Mouse (Mus musculus) left cerebral cortex, adult 8-10 months (tissue): ENCODE data around the gene Gm49358. TPM values are rescaled to one million over a fixed set of nuclear protein-coding genes. Genes with fewer than 3 reads are reported as not detected.

Experiments
- DNase-seq, 2 experiments: peaks; one replicate each; pipeline ENCODE4 v3.0.0; 2022; ENCODE audit warnings: low spot score in 2 of 2
- total RNA-seq, 4 experiments: library from RNA; stranded (reverse); gene quantifications; 2 replicates each; pipeline ENCODE4 v1.2.4; 2022

Gm49358 gene
- total RNA-seq, 4 experiments from 2014 or later = 13.9 to 25.5 (median 20.2) TPM

GRCm38 (mm10) chr10:86810612-86811011 is 46.8 kb downstream of the Gm49358 start:
- DNase-seq = no peak

- no peak for DNase-seq
These were observed 50.7 kb downstream of the Gm49358 start for GRCm38 (mm10) chr10:86814292-86815131.

GRCm38 (mm10) chr10:86815133-86815532 is 51.4 kb downstream of the Gm49358 start:
- DNase-seq = no peak

- DNase-seq = no peak
These were observed 55.9 kb downstream of the Gm49358 start for GRCm38 (mm10) chr10:86819649-86820165.

GRCm38 (mm10) chr10:86821014-86821413 is 57.2 kb downstream of the Gm49358 start:
- no peak for DNase-seq

GRCm38 (mm10) chr10:86824093-86824492 is 60.3 kb downstream of the Gm49358 start:
- DNase-seq = no peak

- no peak for DNase-seq
These were observed 61.1 kb downstream of the Gm49358 start for GRCm38 (mm10) chr10:86824871-86825270.

- no peak for DNase-seq
These were observed 62.2 kb downstream of the Gm49358 start for GRCm38 (mm10) chr10:86825871-86826522.

- DNase-seq = no peak
These were observed 63.2 kb downstream of the Gm49358 start for GRCm38 (mm10) chr10:86826929-86827328.

- no peak for DNase-seq
These were observed 64.7 kb downstream of the Gm49358 start for GRCm38 (mm10) chr10:86828221-86829135.

GRCm38 (mm10) chr10:86829515-86829914 is 65.7 kb downstream of the Gm49358 start:
- DNase-seq = no peak

- no peak for DNase-seq
These were observed 73.0 kb downstream of the Gm49358 start for GRCm38 (mm10) chr10:86836784-86837183.

GRCm38 (mm10) chr10:86838827-86839226 is 75.1 kb downstream of the Gm49358 start:
- DNase-seq = no peak

- no peak for DNase-seq
These were observed 78.9 kb downstream of the Gm49358 start for GRCm38 (mm10) chr10:86842659-86843058.

- DNase-seq = no peak
These were observed 83.2 kb downstream of the Gm49358 start for GRCm38 (mm10) chr10:86846926-86847467.

GRCm38 (mm10) chr10:86849087-86849486 is 85.3 kb downstream of the Gm49358 start:
- no peak for DNase-seq

GRCm38 (mm10) chr10:86849508-86849907 is 85.7 kb downstream of the Gm49358 start:
- no peak for DNase-seq

GRCm38 (mm10) chr10:86852160-86852559 is 88.4 kb downstream of the Gm49358 start:
- DNase-seq = no peak

GRCm38 (mm10) chr10:86853433-86853832 is 89.7 kb downstream of the Gm49358 start:
- DNase-seq = no peak

GRCm38 (mm10) chr10:86860396-86860795 is 96.6 kb downstream of the Gm49358 start:
- no peak for DNase-seq

- no peak for DNase-seq
These were observed 98.7 kb downstream of the Gm49358 start for GRCm38 (mm10) chr10:86862496-86862895.
